Mouse (Mus musculus): ENCODE data around the gene Agpat1.

The Agpat1 gene

GRCm38 (mm10) chr17:34604061-34604508 lies at the start of gene Agpat1:
Gene Agpat1, plus strand, starts transcription at chr17:34604262.
- peak; percentile 95 for DNase-seq (ENCODE audit: low spot score)

GRCm38 (mm10) chr17:34555483-34555882 lies 48.6 kb upstream of the Agpat1 start:
- DNase-seq (ENCODE audit: low spot score) = peak; percentile 69

GRCm38 (mm10) chr17:34556406-34556805 lies 47.7 kb upstream of the Agpat1 start:
- no peak for DNase-seq (ENCODE audit: low spot score)

- no peak for DNase-seq (ENCODE audit: low spot score)
These were observed 46.7 kb upstream of the Agpat1 start for GRCm38 (mm10) chr17:34557411-34557810.

GRCm38 (mm10) chr17:34559116-34559515 lies 44.9 kb upstream of the Agpat1 start:
- no peak for DNase-seq (ENCODE audit: low spot score)

GRCm38 (mm10) chr17:34559895-34560294 lies 44.2 kb upstream of the Agpat1 start:
- no peak for DNase-seq (ENCODE audit: low spot score)

GRCm38 (mm10) chr17:34560438-34560837 lies 43.6 kb upstream of the Agpat1 start:
- no peak for DNase-seq (ENCODE audit: low spot score)

- DNase-seq (ENCODE audit: low spot score) = no peak
These were observed 42.9 kb upstream of the Agpat1 start for GRCm38 (mm10) chr17:34561200-34561599.

GRCm38 (mm10) chr17:34562595-34562994 lies 41.5 kb upstream of the Agpat1 start:
- DNase-seq (ENCODE audit: low spot score) = no peak

GRCm38 (mm10) chr17:34563354-34563753 lies 40.7 kb upstream of the Agpat1 start:
- no peak for DNase-seq (ENCODE audit: low spot score)

GRCm38 (mm10) chr17:34564003-34564421 lies 40.0 kb upstream of the Agpat1 start, which contains the start of gene Notch4:
Gene Notch4, plus strand, starts transcription at chr17:34564268.
- no peak for DNase-seq (ENCODE audit: low spot score)

GRCm38 (mm10) chr17:34564796-34565195 lies 39.3 kb upstream of the Agpat1 start:
- no peak for DNase-seq (ENCODE audit: low spot score)

GRCm38 (mm10) chr17:34567311-34567710 lies 36.8 kb upstream of the Agpat1 start:
- no peak for DNase-seq (ENCODE audit: low spot score)

GRCm38 (mm10) chr17:34568421-34568820 lies 35.6 kb upstream of the Agpat1 start:
- no peak for DNase-seq (ENCODE audit: low spot score)

GRCm38 (mm10) chr17:34569919-34570318 lies 34.1 kb upstream of the Agpat1 start:
- DNase-seq (ENCODE audit: low spot score) = no peak

GRCm38 (mm10) chr17:34571875-34572274 lies 32.2 kb upstream of the Agpat1 start:
- no peak for DNase-seq (ENCODE audit: low spot score)

GRCm38 (mm10) chr17:34572361-34572760 lies 31.7 kb upstream of the Agpat1 start:
- DNase-seq (ENCODE audit: low spot score) = no peak

GRCm38 (mm10) chr17:34576577-34576976 lies 27.5 kb upstream of the Agpat1 start:
- no peak for DNase-seq (ENCODE audit: low spot score)

GRCm38 (mm10) chr17:34578070-34578469 lies 26.0 kb upstream of the Agpat1 start:
- DNase-seq (ENCODE audit: low spot score) = no peak

- no peak for DNase-seq (ENCODE audit: low spot score)
These were observed 21.5 kb upstream of the Agpat1 start for GRCm38 (mm10) chr17:34582528-34582927.

- DNase-seq (ENCODE audit: low spot score) = no peak
These were observed 20.7 kb upstream of the Agpat1 start for GRCm38 (mm10) chr17:34583397-34583796.

- DNase-seq (ENCODE audit: low spot score) = no peak
These were observed 20.2 kb upstream of the Agpat1 start for GRCm38 (mm10) chr17:34583819-34584218.

- no peak for DNase-seq (ENCODE audit: low spot score)
These were observed 18.9 kb upstream of the Agpat1 start for GRCm38 (mm10) chr17:34585121-34585520.

GRCm38 (mm10) chr17:34585877-34586771 lies 17.9 kb upstream of the Agpat1 start:
- DNase-seq (ENCODE audit: low spot score) = no peak

Measured in ovary, postnatal 36 days (tissue).